Mouse (Mus musculus): ENCODE results near the gene Sox13. TPM values are rescaled to one million over a fixed set of nuclear protein-coding genes. Genes with fewer than 3 reads are reported as not detected.

The Sox13 gene
- polyA plus RNA-seq, 1 experiment, result 18.1 TPM

DNA sequence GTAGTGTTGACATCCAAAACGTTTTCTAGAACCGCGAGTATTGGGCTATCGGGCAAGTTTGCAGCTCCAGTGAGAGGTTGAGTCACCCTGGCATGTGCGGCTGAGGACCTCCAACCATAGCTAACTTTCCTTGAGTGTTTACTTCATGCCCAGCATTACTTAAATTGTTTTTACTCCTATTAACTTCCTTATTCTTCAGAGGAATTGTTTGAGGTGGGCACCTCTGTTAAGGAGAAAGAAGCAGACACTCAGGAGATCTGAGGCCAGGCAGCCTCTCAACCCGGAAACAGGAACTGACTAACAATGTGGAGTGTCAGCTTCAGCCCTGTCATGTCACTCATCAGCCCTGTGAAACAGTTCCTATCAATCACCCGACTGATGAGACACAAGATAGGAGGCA lies 17.6 kb downstream of the Sox13 start:
- DNase-seq (ENCODE audit: extremely low spot score in 1 of 2, low spot score in 1 of 2), result no peak

- no peak for DNase-seq (ENCODE audit: extremely low spot score in 1 of 2, low spot score in 1 of 2)
Measured at GRCm38 (mm10) chr1:133404005-133404404, 20.2 kb downstream of the Sox13 start.

DNA sequence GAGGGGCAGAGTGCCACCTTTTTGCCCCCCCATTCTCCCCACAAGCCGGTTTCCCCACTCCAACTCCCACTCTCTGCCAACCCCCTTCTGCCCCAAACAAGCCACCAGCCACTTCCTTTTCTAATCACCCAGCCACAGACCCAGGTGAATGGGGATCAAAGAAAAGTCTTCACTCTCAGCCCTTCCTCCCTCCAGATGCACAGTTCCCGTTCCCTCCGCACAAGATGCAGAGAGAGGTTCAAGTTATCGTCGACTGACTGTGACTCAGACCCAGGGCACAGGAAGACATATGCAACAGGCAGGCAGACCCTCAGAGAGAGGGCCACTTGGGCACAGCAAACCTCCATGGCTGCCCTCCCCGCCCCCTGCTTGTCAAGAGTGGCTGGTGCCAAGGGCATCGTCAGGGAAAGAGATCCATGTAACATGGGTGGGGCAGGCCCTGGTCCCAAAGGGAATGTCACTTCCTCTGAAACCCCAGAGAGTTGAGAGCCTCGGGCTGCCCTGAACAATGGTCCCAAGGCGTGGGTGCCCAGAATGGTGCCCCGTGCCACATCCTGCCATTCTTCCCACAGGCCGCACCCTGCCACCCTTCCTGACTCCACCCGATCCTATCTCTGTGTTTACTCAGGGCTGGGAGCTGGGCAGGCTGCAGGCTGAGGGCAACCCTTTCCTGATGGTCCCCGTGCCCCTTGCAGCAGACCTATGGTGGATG lies 24.0 kb downstream of the Sox13 start:
- DNase-seq (ENCODE audit: extremely low spot score in 1 of 2, low spot score in 1 of 2), result no peak

DNA sequence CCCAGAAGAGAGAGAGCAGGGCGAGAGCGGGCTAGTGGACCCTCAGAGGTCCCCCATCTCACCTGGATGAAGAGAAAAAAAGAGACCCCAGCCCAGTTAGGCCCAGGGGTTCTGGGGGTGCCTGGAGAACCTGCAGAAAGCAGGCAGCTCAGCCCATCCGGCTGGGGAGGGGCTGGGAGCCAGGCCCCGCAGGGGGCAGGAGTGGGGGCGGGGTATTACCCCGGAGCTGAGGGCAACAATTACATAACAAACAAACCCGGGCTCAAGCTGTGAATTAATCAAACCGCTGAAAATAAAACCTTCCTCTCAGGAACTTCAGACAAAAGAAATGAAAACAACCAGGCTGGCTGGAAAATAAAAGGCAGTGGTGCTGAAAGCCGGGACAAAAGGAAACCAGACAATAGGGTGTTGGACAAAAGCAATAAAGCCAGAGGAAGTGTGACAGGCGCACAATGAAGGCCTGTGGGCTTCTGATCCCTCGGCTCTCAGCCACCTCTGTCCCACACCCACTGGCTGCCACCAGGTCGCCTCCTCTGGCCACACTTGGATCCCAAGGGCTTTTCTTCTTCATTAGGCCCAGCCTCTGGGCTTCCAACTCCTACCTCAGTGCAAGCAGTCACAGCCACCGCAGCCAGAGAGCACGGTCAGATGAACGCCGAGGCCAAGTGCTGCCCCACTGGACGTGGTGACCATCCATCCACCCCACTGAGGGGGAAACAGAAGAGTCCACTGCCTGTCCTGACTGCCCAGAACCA lies 26.5 kb downstream of the Sox13 start:
- DNase-seq (ENCODE audit: extremely low spot score in 1 of 2, low spot score in 1 of 2), result no peak

GRCm38 (mm10) chr1:133397094-133397482 lies 27.1 kb downstream of the Sox13 start:
- DNase-seq (ENCODE audit: extremely low spot score in 1 of 2, low spot score in 1 of 2), result no peak

- DNase-seq (ENCODE audit: extremely low spot score in 1 of 2, low spot score in 1 of 2), result no peak
Measured at GRCm38 (mm10) chr1:133396693-133397092, 27.5 kb downstream of the Sox13 start.

GRCm38 (mm10) chr1:133394702-133395101 lies 29.5 kb downstream of the Sox13 start:
- no peak for DNase-seq (ENCODE audit: extremely low spot score in 1 of 2, low spot score in 1 of 2)

GRCm38 (mm10) chr1:133387539-133388268 lies 36.5 kb downstream of the Sox13 start:
- no peak for DNase-seq (ENCODE audit: extremely low spot score in 1 of 2, low spot score in 1 of 2)

DNA sequence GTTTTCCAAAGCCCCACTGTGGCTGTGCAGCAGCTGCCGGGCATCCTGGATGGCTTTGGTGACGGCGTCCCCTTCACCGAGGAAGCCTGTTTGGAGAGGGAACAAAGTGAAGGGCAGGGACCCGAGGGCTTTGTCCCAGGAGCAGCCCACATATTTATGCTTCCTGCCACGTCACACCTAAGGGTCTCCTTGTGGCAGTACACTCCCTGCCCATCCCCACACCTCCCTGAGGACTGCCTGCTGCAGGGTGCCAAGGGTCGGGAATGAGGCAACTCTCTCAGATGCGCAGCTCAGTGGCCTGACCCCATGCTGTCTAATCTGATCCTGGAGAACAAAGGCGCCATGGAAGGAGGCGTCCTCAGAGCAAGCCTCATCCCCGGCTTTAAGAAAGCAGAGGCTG lies 38.0 kb downstream of the Sox13 start:
- no peak for DNase-seq (ENCODE audit: extremely low spot score in 1 of 2, low spot score in 1 of 2)

DNA sequence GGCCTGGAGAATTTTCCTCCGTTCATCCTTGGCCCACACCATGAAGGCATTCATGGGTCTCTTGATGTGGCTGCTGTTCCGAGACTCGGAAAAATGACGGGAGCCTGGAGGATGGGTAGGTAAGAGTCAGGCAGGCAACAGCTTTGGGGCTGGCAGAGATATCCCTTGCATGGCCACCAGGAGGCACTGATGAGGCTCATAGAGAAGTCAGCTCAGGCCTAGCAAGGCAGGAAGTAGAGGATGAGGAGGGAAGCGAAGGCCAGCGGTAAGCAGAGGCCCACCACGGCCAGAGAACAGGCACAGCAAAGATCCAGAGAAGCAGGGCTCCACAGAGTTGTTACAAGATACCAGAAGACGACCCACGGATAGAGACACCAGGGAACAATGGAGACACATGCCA lies 38.7 kb downstream of the Sox13 start:
- peak in 1 of 2 experiments; percentile 77 for DNase-seq (ENCODE audit: extremely low spot score in 1 of 2, low spot score in 1 of 2)

DNA sequence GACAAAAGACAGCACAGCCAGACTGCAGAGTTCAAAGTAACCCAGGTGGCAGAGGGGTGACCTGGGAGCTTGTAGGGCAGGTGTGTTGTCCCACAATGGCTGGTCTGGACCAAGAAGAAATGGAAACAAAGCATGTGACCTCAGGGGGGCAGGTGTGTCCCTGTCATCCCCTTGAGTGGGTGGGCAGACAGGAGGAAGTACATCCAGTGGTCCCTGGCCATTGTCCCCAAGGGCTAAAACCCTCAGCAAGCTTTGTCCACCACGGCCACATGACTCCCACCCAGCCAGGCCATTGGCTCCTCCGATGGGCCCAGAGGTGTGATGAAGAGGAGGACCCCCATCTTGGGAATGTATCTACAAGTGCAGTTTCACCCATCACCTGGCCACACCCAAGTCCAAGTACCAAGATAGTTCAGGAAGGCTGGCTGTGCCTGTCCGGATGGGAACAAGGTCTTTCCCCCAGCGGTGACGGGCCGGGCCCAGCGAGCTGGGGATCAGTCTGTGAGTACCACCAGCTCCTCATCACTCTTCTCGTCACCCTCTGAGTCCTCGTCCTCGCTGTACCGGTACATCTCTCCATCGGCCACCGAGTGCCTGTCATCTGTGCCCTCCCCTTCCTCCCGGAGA lies 40.9 kb downstream of the Sox13 start:
- no peak for DNase-seq (ENCODE audit: extremely low spot score in 1 of 2, low spot score in 1 of 2)

DNA sequence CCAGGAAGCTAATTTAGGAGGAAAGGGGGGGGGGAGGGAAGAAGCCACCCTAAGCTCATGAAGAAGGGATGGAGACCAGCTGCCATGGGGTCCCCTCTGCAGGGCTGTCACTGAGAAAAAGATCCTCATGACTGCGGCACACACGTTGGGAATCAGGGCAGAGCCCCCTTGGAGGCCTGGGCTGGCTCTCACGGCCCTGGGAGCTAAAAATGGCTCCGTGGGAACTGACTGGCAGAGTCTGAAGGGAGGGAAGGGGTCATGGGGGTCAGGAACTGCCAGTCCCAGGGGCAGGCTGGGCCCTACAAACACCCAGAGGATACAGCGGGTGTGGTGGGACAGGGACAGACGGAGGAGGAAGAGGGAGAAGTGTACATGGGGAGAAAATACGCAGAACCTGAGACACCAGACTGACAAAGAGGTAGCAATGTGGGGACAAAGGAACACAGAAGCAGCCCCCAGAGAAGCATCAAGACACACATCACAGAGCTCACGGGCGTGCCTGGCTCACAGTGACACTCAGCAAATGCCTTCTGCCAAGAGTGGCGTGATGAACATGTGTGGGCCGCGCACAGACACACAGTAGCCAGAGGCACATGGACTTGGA lies 41.5 kb downstream of the Sox13 start:
- DNase-seq (ENCODE audit: extremely low spot score in 1 of 2, low spot score in 1 of 2), result no peak

GRCm38 (mm10) chr1:133382008-133382407 lies 42.2 kb downstream of the Sox13 start:
- DNase-seq (ENCODE audit: extremely low spot score in 1 of 2, low spot score in 1 of 2), result no peak

DNA sequence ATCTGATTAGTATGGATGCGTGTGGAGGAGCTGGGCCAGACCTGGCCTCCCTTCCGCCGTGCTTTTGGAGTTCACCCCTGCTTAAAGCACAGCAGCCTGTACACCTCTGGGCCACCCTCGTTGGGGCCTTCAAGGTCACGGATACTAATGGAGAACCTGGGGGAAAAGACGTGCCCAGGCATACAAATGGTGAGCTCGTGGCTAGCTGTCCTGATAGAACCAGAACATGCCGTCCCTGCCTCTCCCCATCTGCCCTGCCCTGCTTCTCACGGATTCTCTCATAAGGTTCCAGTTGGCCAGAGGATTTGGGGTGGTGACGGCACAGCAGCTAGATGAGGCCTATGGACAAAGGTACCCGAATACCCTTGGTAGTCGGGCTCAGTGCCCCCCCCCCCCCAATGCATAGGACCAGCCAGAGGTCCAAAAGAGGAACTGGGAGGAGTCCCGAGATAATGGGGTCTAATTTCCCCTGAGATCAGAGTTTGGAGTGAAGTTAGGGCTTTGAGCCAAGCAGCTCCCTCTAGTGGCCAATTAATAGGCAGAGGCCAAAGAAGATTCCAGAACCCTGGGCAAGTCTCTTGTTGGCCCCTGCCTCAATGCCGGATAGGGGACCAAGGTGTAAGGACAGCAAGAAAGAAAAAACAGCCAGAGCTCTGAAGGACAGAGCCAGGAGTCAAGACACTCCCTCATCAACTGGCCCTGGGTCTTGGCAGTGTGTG lies 43.7 kb downstream of the Sox13 start:
- DNase-seq (ENCODE audit: extremely low spot score in 1 of 2, low spot score in 1 of 2), result peak in 1 of 2 experiments; percentile 63

DNA sequence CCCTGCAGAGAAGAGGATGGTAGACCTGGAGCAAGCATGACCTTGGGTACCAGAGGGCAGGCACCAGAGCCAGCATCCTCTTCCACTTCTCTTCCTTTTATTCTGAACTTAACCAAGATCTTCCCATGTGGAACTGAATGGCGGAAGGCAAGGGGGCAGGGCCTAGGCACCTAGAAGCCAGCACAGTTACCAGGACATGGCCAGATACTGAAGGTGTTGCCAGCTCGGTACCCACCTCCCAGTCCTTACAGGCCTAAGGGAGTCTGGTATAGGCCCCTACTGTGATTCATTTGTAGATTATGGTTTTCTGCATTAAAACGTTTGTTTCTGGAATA lies 44.2 kb downstream of the Sox13 start:
- DNase-seq (ENCODE audit: extremely low spot score in 1 of 2, low spot score in 1 of 2), result no peak

DNA sequence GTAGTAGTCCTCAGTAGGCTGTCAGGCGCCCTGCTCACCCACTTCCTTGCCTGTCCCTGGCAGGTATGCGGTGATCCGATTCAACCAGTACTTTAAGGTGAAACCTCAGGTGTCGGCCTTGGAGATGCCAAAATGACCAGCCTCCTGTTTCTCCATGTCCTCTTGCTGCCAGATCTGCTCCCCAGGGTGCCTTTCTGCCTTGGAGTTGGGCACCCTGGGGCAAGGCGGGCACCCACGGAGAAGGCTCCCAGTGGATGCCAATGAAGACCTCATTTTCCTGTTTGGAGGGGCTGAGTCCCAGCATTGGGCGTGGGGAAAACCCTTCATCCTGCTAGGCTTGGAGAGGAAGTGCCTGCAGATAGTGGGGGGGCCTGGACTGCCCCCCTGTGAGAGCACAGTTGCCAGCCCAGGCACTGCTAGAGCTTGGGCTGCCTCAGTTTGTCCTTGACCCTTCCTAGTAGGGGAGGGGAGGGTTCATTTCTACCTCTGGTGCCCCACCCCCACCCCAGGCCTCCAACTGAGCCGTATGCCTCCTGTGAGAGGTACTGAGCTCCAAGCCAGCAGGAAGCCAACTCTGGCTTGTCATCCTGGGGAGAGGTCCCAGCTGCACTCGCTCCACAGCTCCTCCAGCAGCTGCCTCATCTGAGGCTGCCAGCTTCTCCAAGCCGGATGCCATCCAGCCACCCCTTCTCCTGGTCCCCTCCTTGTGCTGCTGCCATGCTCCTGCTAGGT lies 44.8 kb downstream of the Sox13 start:
- DNase-seq (ENCODE audit: extremely low spot score in 1 of 2, low spot score in 1 of 2), result no peak

GRCm38 (mm10) chr1:133377547-133377946 lies 46.6 kb downstream of the Sox13 start:
- DNase-seq (ENCODE audit: extremely low spot score in 1 of 2, low spot score in 1 of 2), result no peak

GRCm38 (mm10) chr1:133375696-133376346 lies 48.4 kb downstream of the Sox13 start:
- DNase-seq (ENCODE audit: extremely low spot score in 1 of 2, low spot score in 1 of 2), result no peak

DNA sequence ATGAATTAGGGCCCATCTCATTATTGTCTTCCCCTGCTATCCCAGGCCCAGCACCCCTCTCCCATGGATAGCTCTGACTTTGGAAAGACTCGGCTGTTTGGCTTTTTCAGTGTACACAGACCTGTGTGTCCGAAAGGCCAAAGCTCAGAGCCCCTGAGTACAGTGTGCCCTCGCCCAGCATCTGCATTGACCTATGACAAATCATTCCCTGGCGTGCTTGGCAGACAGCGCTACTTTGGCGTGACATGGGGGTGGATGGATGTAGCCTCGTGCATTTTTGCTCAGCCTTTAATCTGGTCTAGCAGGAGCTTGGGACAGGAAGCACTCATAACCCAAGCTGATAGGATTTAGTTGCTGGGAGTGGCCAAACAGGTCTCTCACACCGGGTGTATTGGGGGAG lies 52.1 kb downstream of the Sox13 start:
- DNase-seq (ENCODE audit: extremely low spot score in 1 of 2, low spot score in 1 of 2), result no peak

All from frontal cortex, adult 2 months (tissue).